Mouse (Mus musculus) midbrain, embryonic 11.5 days (tissue): ENCODE data around the gene D930007J09Rik. TPM values are rescaled to one million over a fixed set of nuclear protein-coding genes. Genes with fewer than 3 reads are reported as not detected.

Experiments
- ATAC-seq: fragments of 200-750 bp; cut with Nextera tagmentation; 2 replicates; pipeline ENCODE4 v1.8.0; 2017; ENCODE audit warnings: moderate TSS enrichment, moderate library complexity; ENCODE audit not compliant: low FRiP score
- DNase-seq: peaks from one replicate; pipeline ENCODE4 v3.0.0; 2015; ENCODE audit warnings: low spot score; ENCODE audit errors: missing footprints
- H3K27ac ChIP-seq: fragments of 300-500 bp; sonication (generic); 2 replicates; pipeline ENCODE4 v1.5.1; 2014; ENCODE audit warnings: low read depth, low read length
- H3K27me3 ChIP-seq: fragments of 300-500 bp; sonication (generic); 2 replicates; pipeline ENCODE4 v1.6.1; 2014; ENCODE audit warnings: mild to moderate bottlenecking, low read length, moderate library complexity, mixed read lengths; ENCODE audit not compliant: control insufficient read depth, insufficient read depth
- H3K36me3 ChIP-seq: fragments of 300-500 bp; sonication (generic); 2 replicates; pipeline ENCODE4 v1.6.1; 2014; ENCODE audit warnings: mild to moderate bottlenecking, low read length, moderate library complexity, mixed read lengths; ENCODE audit not compliant: control insufficient read depth, insufficient read depth
- H3K4me1 ChIP-seq: fragments of 300-500 bp; sonication (generic); 2 replicates; pipeline ENCODE4 v1.6.1; 2014; ENCODE audit warnings: low read length; ENCODE audit not compliant: control insufficient read depth, insufficient read depth
- H3K4me2 ChIP-seq: fragments of 300-500 bp; sonication (generic); 2 replicates; pipeline ENCODE4 v1.6.1; 2014; ENCODE audit warnings: mild to moderate bottlenecking, moderate library complexity
- H3K4me3 ChIP-seq: fragments of 300-500 bp; sonication (generic); 2 replicates; pipeline ENCODE4 v1.5.1; 2014; ENCODE audit warnings: low read depth, low read length
- H3K9ac ChIP-seq: fragments of 300-500 bp; sonication (generic); 2 replicates; pipeline ENCODE4 v1.6.1; 2014; ENCODE audit warnings: low read length
- H3K9me3 ChIP-seq: fragments of 300-500 bp; sonication (generic); 2 replicates; pipeline ENCODE4 v1.6.1; 2016; ENCODE audit warnings: low read length; ENCODE audit not compliant: control insufficient read depth
- WGBS: fragments of 180-500 bp; shearing (Covaris S2); extraction: QIAGEN DNeasy Blood & Tissue Kit; methylation state at CpG from one replicate; pipeline ENCODE4 v1.1.7; 2014; 5-methylcytosine and 5-hydroxymethylcytosine counted together
- polyA plus RNA-seq: library from polyadenylated mRNA; unstranded; fragments of >200 nt; fragmentation: Nextera tagmentation; extraction: Ambion mirVana; gene quantifications from 2 replicates; pipeline ENCODE4 v1.2.1, GENCODE M21; 2014

D930007J09Rik gene
- polyA plus RNA-seq, 1 experiment from 2014 or later = not detected

DNA sequence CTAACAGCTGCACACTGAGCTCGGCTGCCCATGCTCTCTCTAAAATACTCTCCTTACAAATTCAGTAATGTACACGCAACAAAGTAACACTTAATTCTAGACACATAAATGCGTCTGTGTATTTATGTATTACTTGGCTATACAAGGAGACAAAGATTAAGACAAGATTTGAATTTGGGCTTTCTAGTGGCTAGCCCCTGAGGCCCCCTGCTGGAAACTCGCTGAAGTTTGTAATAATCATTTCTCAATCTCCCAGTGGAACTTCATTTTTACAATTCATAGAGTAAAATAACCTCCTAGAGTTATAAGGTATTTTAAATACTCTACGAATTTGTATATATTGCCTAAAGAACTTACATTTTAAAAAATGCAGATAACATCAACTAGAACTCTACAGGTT lies 19.6 kb downstream of the D930007J09Rik start:
- H3K9ac ChIP-seq = no peak overlapping the region
- no peak overlapping the region for H3K4me3 ChIP-seq
- DNase-seq (no peak), ATAC-seq (no peak)
- no peaks in the 10 kb centered on the region for H3K9me3 ChIP-seq
- 70% methylated on average over 5 of the region's 5 CpGs for WGBS
- no peaks in the 10 kb centered on the region for H3K27me3 ChIP-seq
- no peaks in the 10 kb centered on the region for H3K4me1 ChIP-seq
- no peak overlapping the region for H3K4me2 ChIP-seq
- no peak overlapping the region for H3K27ac ChIP-seq
- H3K36me3 ChIP-seq = no peaks in the 10 kb centered on the region

DNA sequence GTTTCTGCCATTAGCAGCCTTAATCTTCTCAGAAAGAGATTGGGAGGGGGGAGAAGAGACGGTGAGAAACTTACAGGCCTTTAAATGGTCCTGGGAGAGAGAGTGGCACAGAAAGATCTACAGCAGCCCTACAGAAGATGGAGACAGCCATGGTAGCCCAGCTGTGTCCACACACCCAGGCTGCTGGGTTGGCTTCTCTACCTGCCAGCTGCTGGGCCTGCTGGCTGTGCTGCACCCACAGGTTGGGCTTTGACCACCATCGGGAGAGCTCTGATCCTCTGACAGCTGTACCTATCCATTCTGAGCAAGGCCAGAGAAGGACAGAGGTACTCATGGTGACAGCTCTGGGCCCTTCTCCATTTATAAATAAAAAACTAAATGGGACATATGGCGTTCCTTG lies 23.8 kb downstream of the D930007J09Rik start:
- ATAC-seq (no peak), DNase-seq (no peak)
- 66% methylated on average over 3 of the region's 3 CpGs for WGBS

DNA sequence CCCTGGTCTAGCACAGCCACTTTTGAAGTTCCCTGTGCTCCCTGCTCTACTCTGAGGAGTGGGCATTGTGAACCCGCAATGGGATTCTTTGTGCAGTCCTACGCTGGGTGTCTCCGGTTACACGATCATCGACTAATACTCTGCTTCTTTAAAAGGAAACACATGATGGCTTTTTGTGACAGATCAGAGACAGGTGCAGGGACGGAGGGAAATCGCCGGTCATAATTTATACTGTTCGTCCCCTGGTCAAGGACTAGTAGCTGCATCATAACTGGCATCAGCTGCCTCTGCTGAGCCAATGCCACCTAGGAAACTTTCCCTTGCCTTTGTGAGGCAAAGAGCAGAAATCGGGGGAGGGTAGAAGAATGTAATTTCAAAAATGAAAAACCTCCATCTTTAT lies 26.3 kb downstream of the D930007J09Rik start:
- no peak overlapping the region for H3K4me2 ChIP-seq
- no peak overlapping the region for H3K9ac ChIP-seq
- no peaks in the 10 kb centered on the region for H3K4me1 ChIP-seq
- H3K36me3 ChIP-seq = no peaks in the 10 kb centered on the region
- H3K9me3 ChIP-seq = no peaks in the 10 kb centered on the region
- no peak overlapping the region for H3K27ac ChIP-seq
- no peak overlapping the region for H3K4me3 ChIP-seq
- no peak for ATAC-seq
- no peaks in the 10 kb centered on the region for H3K27me3 ChIP-seq
- 86% methylated on average over 10 of the region's 10 CpGs for WGBS
- DNase-seq = no peak

More for the DNA sequence above, 23.8 kb downstream of the D930007J09Rik start:
- H3K9ac ChIP-seq = no peak overlapping the region
- H3K4me3 ChIP-seq = no peak overlapping the region
- H3K36me3 ChIP-seq = no peaks in the 10 kb centered on the region
- no peaks in the 10 kb centered on the region for H3K27me3 ChIP-seq
- H3K4me2 ChIP-seq = no peak overlapping the region
- H3K27ac ChIP-seq = no peak overlapping the region
- no peaks in the 10 kb centered on the region for H3K9me3 ChIP-seq
- H3K4me1 ChIP-seq = no peaks in the 10 kb centered on the region

DNA sequence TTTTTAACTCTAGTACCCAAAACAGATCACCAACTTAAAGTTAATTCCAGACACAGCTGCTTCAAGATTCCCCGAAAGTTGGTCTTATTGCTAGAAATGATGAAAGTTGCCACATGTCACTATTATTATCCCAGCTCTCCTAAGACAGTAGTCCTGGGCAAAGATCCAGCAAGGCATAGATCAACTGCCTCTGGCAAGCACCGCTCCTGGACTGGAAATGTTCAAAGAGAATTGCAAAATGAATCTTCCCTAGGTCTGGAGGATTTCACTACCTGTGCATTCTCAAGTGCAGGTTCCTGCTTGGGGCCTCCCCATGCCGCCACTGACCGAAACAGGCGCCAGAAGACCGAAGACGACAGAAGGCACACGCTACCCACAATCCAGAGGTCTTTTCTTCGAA lies 26.8 kb downstream of the D930007J09Rik start:
- H3K4me2 ChIP-seq = no peak overlapping the region
- ATAC-seq = no peak

DNA sequence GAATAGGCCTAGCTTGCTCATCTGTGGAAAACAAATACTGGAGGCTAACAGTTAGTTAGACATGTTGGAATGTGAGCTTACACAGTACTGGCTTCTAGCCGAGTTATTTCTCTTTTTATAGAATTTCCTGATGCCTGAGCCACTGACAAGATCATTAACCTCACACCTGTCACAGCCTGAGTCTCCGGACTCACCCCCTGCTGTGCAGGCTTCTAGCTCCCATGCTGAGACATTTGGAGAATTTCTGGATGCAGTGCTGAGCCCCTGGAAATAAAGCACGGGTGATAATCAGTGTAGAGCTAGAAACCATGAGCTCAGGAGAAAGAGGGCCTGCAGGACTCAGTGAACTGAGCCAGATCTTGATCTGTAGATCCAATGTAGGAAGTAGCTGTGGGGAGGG lies 32.7 kb downstream of the D930007J09Rik start:
- Histone ChIP-seq H3K27ac (no peak overlapping the region), H3K36me3 (no peaks in the 10 kb centered on the region), H3K4me3 (no peak overlapping the region), H3K4me2 (no peak overlapping the region), H3K9ac (no peak overlapping the region), H3K9me3 (no peaks in the 10 kb centered on the region), H3K4me1 (no peaks in the 10 kb centered on the region), H3K27me3 (no peaks in the 10 kb centered on the region)
- DNase-seq = no peak
- WGBS = 20% methylated on average over 3 of the region's 3 CpGs
- ATAC-seq = no peak

More for the DNA sequence above, 26.8 kb downstream of the D930007J09Rik start:
- no peaks in the 10 kb centered on the region for H3K27me3 ChIP-seq
- H3K27ac ChIP-seq = no peak overlapping the region
- H3K4me1 ChIP-seq = no peaks in the 10 kb centered on the region
- H3K4me3 ChIP-seq = no peak overlapping the region
- DNase-seq = no peak
- no peaks in the 10 kb centered on the region for H3K36me3 ChIP-seq
- no peak overlapping the region for H3K9ac ChIP-seq
- H3K9me3 ChIP-seq = no peaks in the 10 kb centered on the region
- 90% methylated on average over 9 of the region's 9 CpGs for WGBS

DNA sequence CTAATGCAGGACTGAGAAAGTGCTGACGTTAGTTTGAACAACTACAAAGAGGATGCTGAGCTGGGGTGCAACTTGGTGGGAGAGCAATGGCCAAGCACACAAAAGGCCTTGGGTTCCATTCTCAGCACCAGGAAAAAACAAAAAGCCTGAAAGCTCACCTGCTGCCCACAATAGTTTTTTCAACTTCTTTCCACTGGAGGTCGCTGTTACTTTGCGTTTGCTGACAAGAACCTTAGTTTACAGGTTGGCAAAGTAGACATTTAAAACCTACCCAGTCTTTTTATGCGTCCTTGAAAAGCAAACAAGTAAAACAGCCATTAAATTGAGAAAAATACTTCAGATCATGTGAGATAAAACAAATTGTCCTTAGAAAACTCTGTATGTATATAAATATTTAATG lies 34.5 kb downstream of the D930007J09Rik start:
- Histone ChIP-seq H3K27me3 (no peaks in the 10 kb centered on the region), H3K4me2 (no peak overlapping the region), H3K4me1 (no peaks in the 10 kb centered on the region), H3K4me3 (no peak overlapping the region), H3K9me3 (no peaks in the 10 kb centered on the region), H3K9ac (no peak overlapping the region), H3K27ac (no peak overlapping the region), H3K36me3 (no peaks in the 10 kb centered on the region)
- peak; percentile 90 for DNase-seq
- no peak for ATAC-seq
- WGBS = 12% methylated on average over 4 of the region's 4 CpGs

DNA sequence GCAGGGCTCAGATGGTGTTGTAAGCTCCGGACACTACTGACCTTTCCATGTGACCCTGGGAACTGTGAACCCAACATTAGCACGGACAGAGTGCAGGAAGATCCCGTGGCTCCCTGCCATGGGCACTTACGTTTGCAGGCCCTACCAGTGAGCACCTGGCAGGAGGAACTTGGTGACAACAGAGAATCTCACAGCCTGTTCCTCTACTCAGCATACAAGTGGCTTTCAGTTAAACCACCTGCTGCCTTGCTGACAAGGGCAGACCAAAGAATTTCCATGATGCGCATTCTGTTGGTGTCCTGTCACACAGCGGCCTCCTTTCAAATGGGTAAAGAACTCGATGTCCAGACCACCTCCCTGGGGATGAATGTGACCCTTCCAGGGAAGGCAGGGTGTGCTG lies 38.2 kb downstream of the D930007J09Rik start:
- no peak overlapping the region for H3K27ac ChIP-seq
- no peaks in the 10 kb centered on the region for H3K4me1 ChIP-seq
- H3K36me3 ChIP-seq = no peaks in the 10 kb centered on the region
- no peak overlapping the region for H3K9ac ChIP-seq
- H3K4me3 ChIP-seq = no peak overlapping the region
- ATAC-seq (no peak), DNase-seq (no peak)
- no peak overlapping the region for H3K4me2 ChIP-seq
- WGBS = 26% methylated on average over 7 of the region's 7 CpGs
- H3K9me3 ChIP-seq = no peaks in the 10 kb centered on the region
- H3K27me3 ChIP-seq = no peaks in the 10 kb centered on the region

DNA sequence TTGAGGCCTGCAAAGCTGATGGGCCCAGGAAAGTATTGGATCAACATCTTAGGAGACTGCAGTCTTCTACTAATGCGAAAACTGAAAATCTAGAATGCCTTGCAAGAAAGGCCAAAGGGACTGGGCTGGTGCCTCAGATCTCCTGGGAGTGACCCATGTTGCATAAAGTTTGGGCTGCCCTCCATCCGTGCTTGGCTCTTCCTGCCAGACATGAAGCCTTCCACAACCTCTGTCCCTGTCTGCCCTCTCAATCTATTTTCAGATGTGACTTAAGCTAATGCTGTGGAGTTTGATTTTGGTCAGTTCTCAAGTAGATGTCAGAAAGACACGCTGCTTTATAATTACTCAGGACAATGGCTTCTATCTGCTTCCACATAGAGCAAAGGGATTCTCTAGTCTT lies 39.5 kb downstream of the D930007J09Rik start:
- no peak for ATAC-seq
- H3K9ac ChIP-seq = no peak overlapping the region
- no peak for DNase-seq
- no peak overlapping the region for H3K4me2 ChIP-seq
- 85% methylated on average over 3 of the region's 3 CpGs for WGBS
- no peaks in the 10 kb centered on the region for H3K9me3 ChIP-seq
- no peaks in the 10 kb centered on the region for H3K4me1 ChIP-seq
- H3K27ac ChIP-seq = no peak overlapping the region
- no peak overlapping the region for H3K4me3 ChIP-seq
- no peaks in the 10 kb centered on the region for H3K36me3 ChIP-seq
- H3K27me3 ChIP-seq = no peaks in the 10 kb centered on the region

DNA sequence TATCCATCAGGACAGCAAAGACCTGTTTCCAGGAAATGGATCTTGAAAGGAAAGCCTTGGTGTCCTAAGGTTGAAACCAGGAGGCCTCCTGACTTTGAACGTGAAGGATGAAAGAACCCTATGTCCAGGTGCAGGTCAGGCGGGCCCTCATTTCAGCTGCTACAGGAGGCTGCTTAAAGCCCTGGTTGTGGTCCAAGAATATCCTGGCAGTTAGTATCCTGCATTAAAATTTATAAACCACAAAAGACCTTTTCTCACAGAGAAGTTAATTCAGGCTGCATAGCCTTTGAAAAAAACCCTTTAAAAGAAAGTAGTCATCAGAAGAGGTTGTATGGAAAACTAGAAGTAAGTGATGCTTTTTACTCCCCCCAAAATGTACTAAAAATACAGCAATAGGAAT lies 41.9 kb downstream of the D930007J09Rik start:
- H3K9me3 ChIP-seq = no peaks in the 10 kb centered on the region
- no peaks in the 10 kb centered on the region for H3K36me3 ChIP-seq
- 93% methylated on average over 2 of the region's 2 CpGs for WGBS
- no peak overlapping the region for H3K9ac ChIP-seq
- H3K4me1 ChIP-seq = no peaks in the 10 kb centered on the region
- ATAC-seq = no peak
- H3K27ac ChIP-seq = no peak overlapping the region
- no peak overlapping the region for H3K4me2 ChIP-seq
- no peak for DNase-seq
- H3K4me3 ChIP-seq = no peak overlapping the region
- no peaks in the 10 kb centered on the region for H3K27me3 ChIP-seq

DNA sequence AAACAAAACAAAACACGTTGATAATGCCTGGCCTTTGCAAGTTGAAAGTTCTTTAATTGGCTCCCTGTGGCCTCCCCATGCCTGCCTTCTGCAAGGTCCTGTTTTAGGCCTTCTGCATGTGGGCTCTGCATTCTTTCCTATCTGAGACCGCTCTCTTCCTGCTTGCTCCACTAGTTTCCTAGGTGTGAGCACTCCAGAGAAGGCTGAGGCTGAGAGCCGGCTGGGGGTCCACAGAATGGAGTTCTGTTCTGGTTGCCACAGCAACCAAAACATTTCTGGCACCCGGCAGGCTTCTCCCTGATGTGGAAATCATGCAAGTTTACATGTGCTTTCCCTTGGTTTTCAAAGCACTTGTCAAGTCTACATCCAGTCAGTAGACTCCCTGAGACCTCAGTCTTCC lies 43.6 kb downstream of the D930007J09Rik start:
- H3K4me3 ChIP-seq = no peak overlapping the region
- H3K27me3 ChIP-seq = no peaks in the 10 kb centered on the region
- WGBS = 21% methylated on average over 4 of the region's 4 CpGs
- H3K4me2 ChIP-seq = no peak overlapping the region
- H3K9me3 ChIP-seq = no peaks in the 10 kb centered on the region
- H3K9ac ChIP-seq = no peak overlapping the region
- H3K27ac ChIP-seq = no peak overlapping the region
- no peak for DNase-seq
- H3K36me3 ChIP-seq = no peaks in the 10 kb centered on the region
- H3K4me1 ChIP-seq = no peaks in the 10 kb centered on the region
- 0 out of 2 replicates have a peak, but pooled peaks have one; percentile 24 for ATAC-seq
